Mouse (Mus musculus) small intestine, adult 2 months (tissue): ENCODE measurements around the gene Akr1b10.

Experiments used
- CTCF ChIP-seq: fragments of 200-500 bp; IDR thresholded peaks from 2 replicates; pipeline ENCODE4 v1.5.1; 2012; ENCODE audit warnings: low read depth, mild to moderate bottlenecking, control low read depth, inconsistent platforms, low read length, moderate library complexity, mixed read lengths; ENCODE audit not compliant: insufficient replicate concordance, insufficient read length; ENCODE audit errors: extremely low read depth
- POLR2A ChIP-seq: fragments of 200-500 bp; IDR thresholded peaks from 2 replicates; pipeline ENCODE4 v1.6.1; 2012; ENCODE audit warnings: low read depth, mild to moderate bottlenecking, control low read depth, inconsistent platforms, low read length, moderate library complexity

GRCm38 (mm10) chr6:34373841-34374240 lies 10.2 kb upstream of the Akr1b10 start:
- TF ChIP-seq POLR2A: no peak
- TF ChIP-seq CTCF: no peak
